Mouse (Mus musculus) CH12.LX (cell line): Measurements from ENCODE around the gene Zfp93.

Source experiments
- CTCF ChIP-seq, 2 experiments: IDR thresholded peaks in 1 of 2; conservative IDR thresholded peaks in 1 of 2; 2 replicates each; pipeline ENCODE4 v1.5.1; 2011 to 2012; ENCODE audit warnings: low read depth in 2 of 2, low read length in 2 of 2, improper control_type of control experiment in 1 of 2, inconsistent platforms in 1 of 2, mild to moderate bottlenecking in 1 of 2, moderate library complexity in 1 of 2
- E2F4 ChIP-seq: IDR thresholded peaks from 2 replicates; pipeline ENCODE4 v1.6.1; 2011; ENCODE audit warnings: low read depth, low read length, improper control_type of control experiment; ENCODE audit not compliant: insufficient replicate concordance
- EP300 ChIP-seq: IDR thresholded peaks from 2 replicates; pipeline ENCODE4 v1.6.1; 2011; ENCODE audit warnings: low read length, improper control_type of control experiment
- JUN ChIP-seq: IDR thresholded peaks from 2 replicates; pipeline ENCODE4 v1.6.1; 2011; ENCODE audit warnings: low read depth, mild to moderate bottlenecking, low read length, improper control_type of control experiment, moderate library complexity; ENCODE audit not compliant: insufficient read depth
- RAD21 ChIP-seq: IDR thresholded peaks from 2 replicates; pipeline ENCODE4 v1.6.1; 2011; ENCODE audit warnings: low read depth, mild to moderate bottlenecking, low read length, improper control_type of control experiment, moderate library complexity
- ZKSCAN1 ChIP-seq: IDR thresholded peaks from 2 replicates; pipeline ENCODE4 v1.6.1; 2012; ENCODE audit warnings: low read depth, inconsistent platforms, low read length, improper control_type of control experiment, borderline replicate concordance

- TF ChIP-seq ZKSCAN1 (no peak), CTCF (conservative IDR thresholded peaks at IDR 0.05 in 1 of 2, IDR thresholded peaks at IDR 0.05 in 1 of 2; ENCODE audit: low read depth in 2 of 2, low read length in 2 of 2) (no peak), EP300 (no peak), RAD21 (no peak), E2F4 (no peak), JUN (no peak)
Measured at GRCm38 (mm10) chr7:24325197-24325596, 55.0 kb downstream of the Zfp93 start.
